Mouse (Mus musculus) heart, embryonic 13.5 days (tissue): ENCODE results near the gene Lamtor2. TPM values are rescaled to one million over a fixed set of nuclear protein-coding genes. Genes with fewer than 3 reads are reported as not detected.

Experiments used
- ATAC-seq: fragments of 200-750 bp; cut with Nextera tagmentation; 2 replicates; pipeline ENCODE4 v1.8.0; 2017; ENCODE audit warnings: moderate TSS enrichment; ENCODE audit not compliant: insufficient number of reproducible peaks, low FRiP score, low TSS enrichment; ENCODE audit errors: extremely low read depth
- H3K27ac ChIP-seq: fragments of 300-500 bp; sonication (generic); replicated peaks from 2 replicates; pipeline ENCODE4 v1.5.1; 2015; ENCODE audit warnings: moderate library complexity, mild to moderate bottlenecking, inconsistent platforms
- H3K27me3 ChIP-seq: fragments of 300-500 bp; sonication (generic); replicated peaks from 2 replicates; pipeline ENCODE4 v1.6.1; 2015; ENCODE audit warnings: mild to moderate bottlenecking, inconsistent platforms
- H3K36me3 ChIP-seq: fragments of 300-500 bp; sonication (generic); 2 replicates; pipeline ENCODE4 v1.6.1; 2015; ENCODE audit warnings: mild to moderate bottlenecking, inconsistent platforms
- H3K4me1 ChIP-seq: fragments of 300-500 bp; sonication (generic); 2 replicates; pipeline ENCODE4 v1.6.1; 2015; ENCODE audit warnings: inconsistent platforms
- H3K4me2 ChIP-seq: fragments of 300-500 bp; sonication (generic); 2 replicates; pipeline ENCODE4 v1.6.1; 2015; ENCODE audit warnings: inconsistent platforms, mild to moderate bottlenecking, moderate library complexity
- H3K4me3 ChIP-seq: fragments of 300-500 bp; sonication (generic); 2 replicates; pipeline ENCODE4 v1.5.1; 2015; ENCODE audit warnings: moderate library complexity, mild to moderate bottlenecking, inconsistent platforms
- H3K9ac ChIP-seq: fragments of 300-500 bp; sonication (generic); 2 replicates; pipeline ENCODE4 v1.6.1; 2015; ENCODE audit warnings: inconsistent platforms, mild to moderate bottlenecking, moderate library complexity
- H3K9me3 ChIP-seq: fragments of 300-500 bp; sonication (generic); 2 replicates; pipeline ENCODE4 v1.6.1; 2016; ENCODE audit warnings: inconsistent platforms
- WGBS: fragments of 180-500 bp; shearing (Covaris S2); methylation state at CpG from one replicate; pipeline ENCODE4 v1.1.7; 2015; ENCODE audit warnings: mixed read lengths; 5-methylcytosine and 5-hydroxymethylcytosine counted together
- polyA plus RNA-seq: library from polyadenylated mRNA; unstranded; fragments of >200 nt; fragmentation: Nextera tagmentation; extraction: Ambion mirVana; gene quantifications from 2 replicates; pipeline ENCODE4 v1.2.1, GENCODE M21; 2015

Gene Lamtor2
- polyA plus RNA-seq, 1 experiment from 2014 or later: 131 TPM

GRCm38 (mm10) chr3:88532299-88532674, 20.6 kb downstream of the Lamtor2 start, which contains the start of gene Mex3a:
Mex3a (plus strand) TSS chr3:88532395.
- Histone ChIP-seq H3K4me2 (peak within 1 kb of the TSS; percentile 75), H3K4me3 (peak within 1 kb of the TSS; percentile 93), H3K4me1 (peaks cover 77% of the 10 kb centered on the region), H3K9ac (peak within 1 kb of the TSS; percentile 98), H3K36me3 (peaks cover 18% of the 10 kb centered on the region), H3K27me3 (no peaks in the 10 kb centered on the region), H3K27ac (peak within 1 kb of the TSS; percentile 96), H3K9me3 (no peaks in the 10 kb centered on the region)
- 1% methylated on average over 28 of the region's 31 CpGs for WGBS
- ATAC-seq: no peak

- H3K36me3 ChIP-seq: peaks cover 11% of the 10 kb centered on the region
- under 1% methylated on average over 63 of the region's 63 CpGs for WGBS
- no peaks in the 10 kb centered on the region for H3K9me3 ChIP-seq
- peak overlapping the region; percentile 96 for H3K27ac ChIP-seq
- peak; percentile 67 for ATAC-seq
- H3K27me3 ChIP-seq: no peaks in the 10 kb centered on the region
- peak overlapping the region; percentile 93 for H3K4me3 ChIP-seq
- H3K4me1 ChIP-seq: peaks cover 77% of the 10 kb centered on the region
- H3K4me2 ChIP-seq: peak overlapping the region; percentile 75
- H3K9ac ChIP-seq: peak overlapping the region; percentile 98
Observed at GRCm38 (mm10) chr3:88531348-88532298, 21.3 kb downstream of the Lamtor2 start.

- no peak for ATAC-seq
- Histone ChIP-seq H3K4me2 (peak overlapping the region; percentile 75), H3K9ac (peak overlapping the region; percentile 98), H3K27me3 (no peaks in the 10 kb centered on the region), H3K36me3 (peaks cover 1% of the 10 kb centered on the region; the same call in 1 of the 2 replicates), H3K9me3 (no peaks in the 10 kb centered on the region), H3K4me1 (peaks cover 74% of the 10 kb centered on the region), H3K27ac (peak overlapping the region; percentile 96), H3K4me3 (peak overlapping the region; percentile 93)
- WGBS: 26% methylated on average over 11 of the region's 11 CpGs
Observed at GRCm38 (mm10) chr3:88530082-88530864, 22.6 kb downstream of the Lamtor2 start.

GRCm38 (mm10) chr3:88529204-88530000, 23.5 kb downstream of the Lamtor2 start:
- 40% methylated on average over 7 of the region's 7 CpGs for WGBS
- H3K9me3 ChIP-seq: no peaks in the 10 kb centered on the region
- peak overlapping the region; percentile 98 for H3K9ac ChIP-seq
- peaks cover 10% of the 10 kb centered on the region for H3K36me3 ChIP-seq
- peak overlapping the region; percentile 93 for H3K4me3 ChIP-seq
- H3K27ac ChIP-seq: peak overlapping the region; percentile 96
- peaks cover 65% of the 10 kb centered on the region for H3K4me1 ChIP-seq
- H3K27me3 ChIP-seq: no peaks in the 10 kb centered on the region
- ATAC-seq: no peak
- H3K4me2 ChIP-seq: peak overlapping the region; percentile 75

GRCm38 (mm10) chr3:88528646-88529045, 24.2 kb downstream of the Lamtor2 start:
- WGBS: 81% methylated on average over 11 of the region's 11 CpGs
- Histone ChIP-seq H3K27ac (peak overlapping the region; percentile 96; the same call in 1 of the 2 replicates), H3K4me1 (peaks cover 58% of the 10 kb centered on the region), H3K4me2 (peak overlapping the region; percentile 75; the same call in 1 of the 2 replicates), H3K9ac (peak overlapping the region; percentile 98; the same call in 1 of the 2 replicates), H3K4me3 (no peak overlapping the region), H3K9me3 (no peaks in the 10 kb centered on the region), H3K36me3 (peaks cover 17% of the 10 kb centered on the region), H3K27me3 (no peaks in the 10 kb centered on the region)
- ATAC-seq: no peak

GRCm38 (mm10) chr3:88527565-88527964, 25.3 kb downstream of the Lamtor2 start:
- ATAC-seq: no peak
- H3K27me3 ChIP-seq: no peaks in the 10 kb centered on the region
- H3K9ac ChIP-seq: peak overlapping the region; percentile 71
- H3K4me3 ChIP-seq: 0 out of 2 replicates have a peak overlapping the region, but pooled peaks have one; percentile 1
- H3K9me3 ChIP-seq: no peaks in the 10 kb centered on the region
- H3K27ac ChIP-seq: peak overlapping the region; percentile 41
- H3K4me2 ChIP-seq: peak overlapping the region; percentile 33
- H3K4me1 ChIP-seq: peaks cover 54% of the 10 kb centered on the region
- WGBS: 21% methylated on average over 8 of the region's 8 CpGs
- peaks cover 28% of the 10 kb centered on the region for H3K36me3 ChIP-seq

- 33% methylated on average over 17 of the region's 17 CpGs for WGBS
- Histone ChIP-seq H3K27me3 (no peaks in the 10 kb centered on the region), H3K4me3 (no peak overlapping the region), H3K9me3 (no peaks in the 10 kb centered on the region), H3K9ac (peak overlapping the region; percentile 67), H3K36me3 (peaks cover 28% of the 10 kb centered on the region), H3K4me2 (peak overlapping the region; percentile 46), H3K4me1 (peaks cover 54% of the 10 kb centered on the region), H3K27ac (no peak overlapping the region)
- ATAC-seq: peak; percentile 53
Observed at GRCm38 (mm10) chr3:88526157-88527131, 26.4 kb downstream of the Lamtor2 start.

- Histone ChIP-seq H3K27me3 (0 out of 2 replicates have a peak, but pooled peaks cover 3% of the 10 kb centered on the region), H3K27ac (no peak overlapping the region), H3K4me2 (no peak overlapping the region), H3K4me3 (no peak overlapping the region), H3K4me1 (peaks cover 44% of the 10 kb centered on the region), H3K9ac (no peak overlapping the region), H3K9me3 (no peaks in the 10 kb centered on the region), H3K36me3 (peaks cover 28% of the 10 kb centered on the region)
- 86% methylated on average over 5 of the region's 5 CpGs for WGBS
- ATAC-seq: no peak
Observed at GRCm38 (mm10) chr3:88525021-88525420, 27.9 kb downstream of the Lamtor2 start.

- H3K27me3 ChIP-seq: 0 out of 2 replicates have a peak, but pooled peaks cover 3% of the 10 kb centered on the region
- 81% methylated on average over 8 of the region's 8 CpGs for WGBS
- H3K9ac ChIP-seq: no peak overlapping the region
- no peaks in the 10 kb centered on the region for H3K9me3 ChIP-seq
- H3K4me1 ChIP-seq: peaks cover 25% of the 10 kb centered on the region
- H3K4me2 ChIP-seq: no peak overlapping the region
- no peak for ATAC-seq
- H3K27ac ChIP-seq: no peak overlapping the region
- peaks cover 28% of the 10 kb centered on the region for H3K36me3 ChIP-seq
- no peak overlapping the region for H3K4me3 ChIP-seq
Observed at GRCm38 (mm10) chr3:88523027-88523426, 29.8 kb downstream of the Lamtor2 start.
